Mouse (Mus musculus) neural tube, embryonic 12.5 days (tissue): Measurements from ENCODE around the gene Arpc2. TPM values are rescaled to one million over a fixed set of nuclear protein-coding genes. Genes with fewer than 3 reads are reported as not detected.
A peak's percentile ranks its signal among the peaks of the same experiment; 100 is the strongest.

ENCODE experiments used
- ATAC-seq: fragments of 200-750 bp; cut with Nextera tagmentation; 2 replicates; pipeline ENCODE4 v1.8.0; 2017; ENCODE audit warnings: low read depth, mild to moderate bottlenecking, moderate TSS enrichment, moderate library complexity; ENCODE audit not compliant: low FRiP score
- H3K27ac ChIP-seq: fragments of 300-500 bp; sonication (generic); 2 replicates; pipeline ENCODE4 v1.5.1; 2016
- H3K27me3 ChIP-seq: fragments of 300-500 bp; sonication (generic); replicated peaks from 2 replicates; pipeline ENCODE4 v1.6.1; 2016; ENCODE audit warnings: mild to moderate bottlenecking
- H3K36me3 ChIP-seq: fragments of 300-500 bp; sonication (generic); 2 replicates; pipeline ENCODE4 v1.6.1; 2016; ENCODE audit warnings: mild to moderate bottlenecking
- H3K4me1 ChIP-seq: fragments of 300-500 bp; sonication (generic); 2 replicates; pipeline ENCODE4 v1.6.1; 2016
- H3K4me2 ChIP-seq: fragments of 300-500 bp; sonication (generic); replicated peaks from 2 replicates; pipeline ENCODE4 v1.6.1; 2016; ENCODE audit warnings: mild to moderate bottlenecking
- H3K4me3 ChIP-seq: fragments of 300-500 bp; sonication (generic); 2 replicates; pipeline ENCODE4 v1.5.1; 2016
- H3K9ac ChIP-seq: fragments of 300-500 bp; sonication (generic); 2 replicates; pipeline ENCODE4 v1.6.1; 2016; ENCODE audit warnings: mild to moderate bottlenecking
- H3K9me3 ChIP-seq: fragments of 300-500 bp; sonication (generic); 2 replicates; pipeline ENCODE4 v1.6.1; 2016; ENCODE audit warnings: mild to moderate bottlenecking
- WGBS: fragments of 180-500 bp; shearing (Covaris S2); methylation state at CpG from one replicate; pipeline ENCODE4 v1.1.7; 2016; 5-methylcytosine and 5-hydroxymethylcytosine counted together
- polyA plus RNA-seq: library from polyadenylated mRNA; unstranded; fragments of >200 nt; fragmentation: Nextera tagmentation; extraction: Ambion mirVana; gene quantifications from 2 replicates; pipeline ENCODE4 v1.2.1, GENCODE M21; 2016

Gene Arpc2
- polyA plus RNA-seq, 1 experiment from 2014 or later: 394 TPM

DNA sequence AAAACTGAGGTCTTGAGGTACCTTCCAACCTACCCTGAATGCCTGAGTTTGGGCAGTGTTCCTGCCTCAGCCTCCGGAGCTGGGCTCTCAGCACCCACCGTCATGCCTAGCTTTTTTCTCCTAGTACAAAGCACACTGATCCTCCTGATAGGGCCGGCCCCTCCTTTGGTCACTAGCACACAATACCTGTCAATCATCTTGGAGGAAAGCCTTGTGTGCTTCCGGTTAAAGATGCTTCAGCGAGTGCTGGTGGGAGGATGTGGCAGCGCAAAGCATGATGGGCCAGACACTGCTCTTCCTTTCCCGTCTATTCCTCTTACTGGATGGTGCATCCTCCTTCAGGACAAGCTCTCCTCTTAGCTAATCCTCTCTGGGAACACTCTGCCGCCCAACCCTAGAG lies 29.2 kb upstream of the Arpc2 start:
- Histone ChIP-seq H3K27ac (no peak overlapping the region), H3K27me3 (no peaks in the 10 kb centered on the region), H3K4me1 (no peaks in the 10 kb centered on the region), H3K4me2 (no peak overlapping the region), H3K9me3 (no peaks in the 10 kb centered on the region), H3K9ac (no peak overlapping the region), H3K4me3 (no peak overlapping the region), H3K36me3 (no peaks in the 10 kb centered on the region)
- no peak for ATAC-seq
- WGBS: 81% methylated on average over 8 of the region's 8 CpGs

DNA sequence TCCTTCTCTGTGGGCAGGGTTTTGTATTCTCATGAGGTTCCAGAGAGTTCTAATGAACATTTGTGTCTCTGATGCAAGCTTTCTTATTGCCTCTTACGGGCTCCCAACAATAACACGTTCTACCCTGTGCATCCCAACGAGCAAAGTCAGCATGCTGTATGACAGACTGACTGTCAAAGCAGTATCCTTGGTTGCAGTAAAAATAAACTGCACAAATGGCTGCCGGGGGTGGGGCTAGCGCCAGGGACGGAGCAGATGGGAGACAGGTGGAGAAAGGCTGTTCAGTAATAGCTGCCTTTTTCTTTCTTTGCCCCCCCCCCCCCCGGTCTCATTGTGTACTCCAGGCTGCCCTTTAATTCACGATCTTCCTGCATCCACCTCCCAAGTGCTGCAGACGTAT lies 28.0 kb upstream of the Arpc2 start:
- Histone ChIP-seq H3K4me2 (no peak overlapping the region), H3K27ac (no peak overlapping the region), H3K27me3 (no peaks in the 10 kb centered on the region), H3K9ac (no peak overlapping the region), H3K9me3 (no peaks in the 10 kb centered on the region), H3K4me1 (no peaks in the 10 kb centered on the region), H3K4me3 (no peak overlapping the region), H3K36me3 (no peaks in the 10 kb centered on the region)
- ATAC-seq: no peak
- 50% methylated on average over 9 of the region's 9 CpGs for WGBS

GRCm38 (mm10) chr1:74208941-74209340 lies 26.9 kb upstream of the Arpc2 start:
- Histone ChIP-seq H3K4me3 (no peak overlapping the region), H3K36me3 (no peaks in the 10 kb centered on the region), H3K27ac (no peak overlapping the region), H3K27me3 (no peaks in the 10 kb centered on the region), H3K4me1 (no peaks in the 10 kb centered on the region), H3K9ac (no peak overlapping the region), H3K9me3 (no peaks in the 10 kb centered on the region), H3K4me2 (no peak overlapping the region)
- WGBS: 91% methylated on average over 8 of the region's 8 CpGs
- no peak for ATAC-seq

DNA sequence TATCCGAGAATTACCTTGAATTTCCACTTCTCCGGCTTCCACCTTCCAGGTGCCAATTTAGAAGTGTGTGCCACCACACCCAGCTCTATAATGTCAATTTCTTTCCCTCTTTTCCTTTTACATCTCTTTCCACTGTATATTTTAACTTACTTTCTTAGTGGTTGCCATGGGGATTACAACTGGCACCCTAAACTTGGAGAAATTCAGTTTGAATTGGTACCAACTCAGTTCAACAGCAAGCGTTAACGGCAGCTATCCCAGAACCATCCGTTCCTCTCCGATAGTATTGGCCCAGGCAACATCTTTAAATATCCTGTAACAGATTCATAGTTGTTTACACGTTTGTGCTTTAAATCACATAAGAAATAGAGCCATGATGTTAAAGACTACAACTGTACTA lies 16.0 kb upstream of the Arpc2 start:
- no peak overlapping the region for H3K27ac ChIP-seq
- no peaks in the 10 kb centered on the region for H3K27me3 ChIP-seq
- no peak for ATAC-seq
- no peaks in the 10 kb centered on the region for H3K9me3 ChIP-seq
- H3K4me1 ChIP-seq: no peaks in the 10 kb centered on the region
- WGBS: 86% methylated on average over 7 of the region's 7 CpGs
- no peak overlapping the region for H3K4me3 ChIP-seq
- H3K4me2 ChIP-seq: no peak overlapping the region
- H3K36me3 ChIP-seq: no peaks in the 10 kb centered on the region
- no peak overlapping the region for H3K9ac ChIP-seq

GRCm38 (mm10) chr1:74227317-74227716 lies 8.6 kb upstream of the Arpc2 start:
- Histone ChIP-seq H3K36me3 (no peaks in the 10 kb centered on the region), H3K27ac (no peak overlapping the region), H3K27me3 (no peaks in the 10 kb centered on the region), H3K4me1 (no peaks in the 10 kb centered on the region), H3K9ac (no peak overlapping the region), H3K4me2 (no peak overlapping the region), H3K9me3 (no peaks in the 10 kb centered on the region), H3K4me3 (no peak overlapping the region)
- WGBS: 87% methylated on average over 7 of the region's 7 CpGs
- ATAC-seq: no peak

DNA sequence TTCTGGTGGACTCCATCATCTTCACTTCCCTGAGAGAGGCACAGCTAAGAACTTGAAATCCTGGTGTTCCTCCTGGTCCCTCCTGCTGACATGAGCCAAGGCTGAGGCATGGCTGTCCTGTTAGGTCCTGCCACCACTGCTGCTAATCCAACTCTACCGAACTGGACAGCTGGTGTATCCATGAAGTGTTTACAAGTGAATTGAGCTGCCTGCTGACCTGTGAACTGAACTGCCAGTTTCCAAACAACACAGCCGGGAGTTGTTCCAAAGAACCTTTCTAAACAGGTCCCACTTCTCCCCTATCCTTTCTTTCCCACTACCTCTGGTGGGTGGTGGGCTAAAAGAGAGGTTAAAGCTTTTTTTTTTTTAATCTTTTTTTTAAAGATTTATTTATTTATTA lies 5.9 kb upstream of the Arpc2 start:
- WGBS: 80% methylated on average over 2 of the region's 2 CpGs
- no peak for ATAC-seq
- no peak overlapping the region for H3K4me3 ChIP-seq
- H3K36me3 ChIP-seq: no peaks in the 10 kb centered on the region
- no peak overlapping the region for H3K4me2 ChIP-seq
- no peaks in the 10 kb centered on the region for H3K27me3 ChIP-seq
- no peak overlapping the region for H3K9ac ChIP-seq
- no peaks in the 10 kb centered on the region for H3K9me3 ChIP-seq
- no peak overlapping the region for H3K27ac ChIP-seq
- H3K4me1 ChIP-seq: no peaks in the 10 kb centered on the region

- WGBS: 83% methylated on average over 1 of the region's 1 CpGs
- H3K9ac ChIP-seq: no peak overlapping the region
- H3K36me3 ChIP-seq: no peaks in the 10 kb centered on the region
- no peak overlapping the region for H3K4me3 ChIP-seq
- no peak overlapping the region for H3K27ac ChIP-seq
- H3K27me3 ChIP-seq: no peaks in the 10 kb centered on the region
- H3K9me3 ChIP-seq: no peaks in the 10 kb centered on the region
- no peaks in the 10 kb centered on the region for H3K4me1 ChIP-seq
- H3K4me2 ChIP-seq: no peak overlapping the region
- ATAC-seq: no peak
Observed at GRCm38 (mm10) chr1:74230992-74231391, 4.9 kb upstream of the Arpc2 start.

- peak overlapping the region; percentile 93 for H3K4me3 ChIP-seq
- H3K4me2 ChIP-seq: peak overlapping the region; percentile 82
- H3K9ac ChIP-seq: peak overlapping the region; percentile 93
- H3K9me3 ChIP-seq: no peaks in the 10 kb centered on the region
- peak; percentile 57 for ATAC-seq
- WGBS: under 1% methylated on average over 53 of the region's 57 CpGs
- no peaks in the 10 kb centered on the region for H3K27me3 ChIP-seq
- peaks cover 32% of the 10 kb centered on the region for H3K4me1 ChIP-seq
- no peaks in the 10 kb centered on the region for H3K36me3 ChIP-seq
- H3K27ac ChIP-seq: peak overlapping the region; percentile 70
Observed at GRCm38 (mm10) chr1:74236590-74237317, 870 bp downstream of the Arpc2 start.

- no peak overlapping the region for H3K27ac ChIP-seq
- WGBS: 45% methylated on average over 5 of the region's 5 CpGs
- H3K9me3 ChIP-seq: no peaks in the 10 kb centered on the region
Observed at GRCm38 (mm10) chr1:74237671-74238070, 1.8 kb downstream of the Arpc2 start.

GRCm38 (mm10) chr1:74238136-74238535 lies 2.3 kb downstream of the Arpc2 start:
- H3K36me3 ChIP-seq: no peaks in the 10 kb centered on the region
- peak overlapping the region; percentile 82 for H3K4me2 ChIP-seq
- no peak overlapping the region for H3K27ac ChIP-seq
- H3K4me1 ChIP-seq: peaks cover 32% of the 10 kb centered on the region
- no peaks in the 10 kb centered on the region for H3K9me3 ChIP-seq
- H3K9ac ChIP-seq: no peak overlapping the region
- no peak for ATAC-seq
- H3K4me3 ChIP-seq: peak overlapping the region; percentile 93; the same call in 1 of the 2 replicates
- H3K27me3 ChIP-seq: no peaks in the 10 kb centered on the region
- 69% methylated on average over 1 of the region's 1 CpGs for WGBS

More at GRCm38 (mm10) chr1:74237671-74238070, 1.8 kb downstream of the Arpc2 start:
- H3K4me2 ChIP-seq: peak overlapping the region; percentile 82
- ATAC-seq: no peak
- peak overlapping the region; percentile 93 for H3K4me3 ChIP-seq
- peaks cover 32% of the 10 kb centered on the region for H3K4me1 ChIP-seq
- H3K9ac ChIP-seq: peak overlapping the region; percentile 93
- H3K27me3 ChIP-seq: no peaks in the 10 kb centered on the region
- no peaks in the 10 kb centered on the region for H3K36me3 ChIP-seq

- 83% methylated on average over 7 of the region's 7 CpGs for WGBS
- Histone ChIP-seq H3K9ac (no peak overlapping the region), H3K4me2 (peak overlapping the region; percentile 32)
Observed at GRCm38 (mm10) chr1:74239162-74239561, 3.3 kb downstream of the Arpc2 start.

GRCm38 (mm10) chr1:74239618-74240017 lies 3.7 kb downstream of the Arpc2 start:
- ATAC-seq: no peak
- Histone ChIP-seq H3K4me1 (peaks cover 32% of the 10 kb centered on the region), H3K27me3 (no peaks in the 10 kb centered on the region), H3K36me3 (no peaks in the 10 kb centered on the region), H3K9ac (no peak overlapping the region), H3K9me3 (no peaks in the 10 kb centered on the region), H3K4me3 (no peak overlapping the region), H3K4me2 (peak overlapping the region; percentile 32; the same call in 1 of the 2 replicates), H3K27ac (no peak overlapping the region)
- 70% methylated on average over 11 of the region's 11 CpGs for WGBS

More at GRCm38 (mm10) chr1:74239162-74239561, 3.3 kb downstream of the Arpc2 start:
- Histone ChIP-seq H3K36me3 (no peaks in the 10 kb centered on the region), H3K9me3 (no peaks in the 10 kb centered on the region), H3K4me3 (no peak overlapping the region), H3K27ac (no peak overlapping the region), H3K27me3 (no peaks in the 10 kb centered on the region), H3K4me1 (peaks cover 32% of the 10 kb centered on the region)
- ATAC-seq: no peak

GRCm38 (mm10) chr1:74240311-74240710 lies 4.4 kb downstream of the Arpc2 start:
- Histone ChIP-seq H3K4me2 (no peak overlapping the region), H3K27me3 (no peaks in the 10 kb centered on the region), H3K9ac (0 out of 2 replicates have a peak overlapping the region, but pooled peaks have one; percentile 14), H3K4me1 (peaks cover 32% of the 10 kb centered on the region), H3K36me3 (no peaks in the 10 kb centered on the region), H3K9me3 (no peaks in the 10 kb centered on the region), H3K4me3 (no peak overlapping the region), H3K27ac (no peak overlapping the region)
- ATAC-seq: no peak
- WGBS: 72% methylated on average over 6 of the region's 6 CpGs
